Mouse (Mus musculus) olfactory bulb, adult 2 months (tissue): ENCODE data around the gene Zmiz1.

Source experiments
- CTCF ChIP-seq: fragments of 200-500 bp; IDR thresholded peaks from 2 replicates; pipeline ENCODE4 v1.5.1; 2012; ENCODE audit warnings: low read depth, mild to moderate bottlenecking, low read length, moderate library complexity; ENCODE audit not compliant: insufficient read depth
- POLR2A ChIP-seq: fragments of 200-500 bp; IDR thresholded peaks from 2 replicates; pipeline ENCODE4 v1.6.1; 2012; ENCODE audit warnings: mild to moderate bottlenecking, low read depth, low read length, moderate library complexity; ENCODE audit not compliant: insufficient read depth

GRCm38 (mm10) chr14:25631481-25631880 is 172.5 kb downstream of the Zmiz1 start:
- TF ChIP-seq CTCF (no peak), POLR2A (no peak)
